ENCODE assay signal across 8 mouse cellular contexts in genomic region chr4:101507571-101508422, GRCm38 (mm10). TPM values are rescaled to one million over a fixed set of nuclear protein-coding genes. Genes with fewer than 3 reads are reported as not detected.
DNase-seq lines count a peak whose midpoint lies in the region; ATAC-seq and TF ChIP-seq lines count a peak whose summit lies in the region.

No protein-coding gene starts in this region.

- DNase-seq in forebrain, embryonic 10.5 days (ENCODE audit: extremely low spot score, low spot score): peak; percentile 61
- DNase-seq in heart, postnatal 4 days: peak; percentile 29
- DNase-seq in layer of hippocampus, adult 11-12 months (ENCODE audit: low spot score): peak; percentile 73
- no peak for DNase-seq in liver, embryonic 14.5 days (ENCODE audit: low read depth in 3 of 3, low spot score in 3 of 3)
- DNase-seq in thymus, postnatal 4 days: peak; percentile 84

- no peak for TF ChIP-seq CTCF in liver, embryonic 14.5 days (IDR thresholded peaks at IDR 0.05; ENCODE audit: low read depth)

- TF ChIP-seq EP300 in liver, embryonic 14.5 days (IDR thresholded peaks at IDR 0.05; ENCODE audit: low read depth): no peak

- WGBS in forebrain, embryonic 10.5 days: 10% methylated on average over 24 of the region's 24 CpGs
- WGBS in liver, embryonic 14.5 days (ENCODE audit: insufficient replicate concordance): 7% methylated on average over 24 of the region's 24 CpGs
- WGBS in neural tube, embryonic 13.5 days: 9% methylated on average over 24 of the region's 24 CpGs

- H3K4me3 ChIP-seq in brown adipose tissue, adult 24 weeks (ENCODE audit: insufficient read depth, low read depth, low read length): peak overlapping the region; percentile 26
- peak overlapping the region; percentile 56 for H3K4me3 ChIP-seq in forebrain, embryonic 10.5 days
- H3K4me3 ChIP-seq in liver, embryonic 14.5 days (ENCODE audit: insufficient read depth in 1 of 2, low read depth in 2 of 2, low read length in 2 of 2): peak overlapping the region; percentile 10 to 52; a peak in 3 of 4 replicates
- H3K4me3 ChIP-seq in neural tube, embryonic 13.5 days: peak overlapping the region; percentile 52

- no peaks in the 10 kb centered on the region for H3K4me1 ChIP-seq in brown adipose tissue, adult 24 weeks (ENCODE audit: control insufficient read depth, insufficient read depth, insufficient read length, low read length)
- H3K4me1 ChIP-seq in forebrain, embryonic 10.5 days: peaks cover 53% of the 10 kb centered on the region
- H3K4me1 ChIP-seq in liver, embryonic 14.5 days (replicated peaks; ENCODE audit: control insufficient read depth in 2 of 2, insufficient read depth in 2 of 2, low read length in 1 of 2): no peaks in the 10 kb centered on the region
- peaks cover 16% of the 10 kb centered on the region for H3K4me1 ChIP-seq in neural tube, embryonic 13.5 days (replicated peaks)

- H3K27ac ChIP-seq in brown adipose tissue, adult 24 weeks (replicated peaks; ENCODE audit: low read depth, low read length): no peak overlapping the region
- no peak overlapping the region for H3K27ac ChIP-seq in forebrain, embryonic 10.5 days
- no peak overlapping the region for H3K27ac ChIP-seq in liver, embryonic 14.5 days
- H3K27ac ChIP-seq in neural tube, embryonic 13.5 days (replicated peaks): peak overlapping the region; percentile 77

- H3K9me3 ChIP-seq in forebrain, embryonic 10.5 days: no peaks in the 10 kb centered on the region
- H3K9me3 ChIP-seq in liver, embryonic 14.5 days (ENCODE audit: control insufficient read depth, low read length): no peaks in the 10 kb centered on the region
- no peaks in the 10 kb centered on the region for H3K9me3 ChIP-seq in neural tube, embryonic 13.5 days

- peaks cover 58% of the 10 kb centered on the region for H3K27me3 ChIP-seq in forebrain, embryonic 10.5 days (ENCODE audit: poor library complexity, severe bottlenecking)
- peaks cover 5% of the 10 kb centered on the region for H3K27me3 ChIP-seq in liver, embryonic 14.5 days (ENCODE audit: control insufficient read depth, insufficient read depth, low read length)
- H3K27me3 ChIP-seq in neural tube, embryonic 13.5 days: no peaks in the 10 kb centered on the region

- no peak overlapping the region for H3K9ac ChIP-seq in liver, embryonic 14.5 days (replicated peaks)
- peak overlapping the region; percentile 72 for H3K9ac ChIP-seq in neural tube, embryonic 13.5 days

- peak; percentile 40 for ATAC-seq in CD4-positive, CD25-positive, alpha-beta regulatory T cell, adult 4 months
- no peak for ATAC-seq in liver, embryonic 14.5 days (ENCODE audit: insufficient read depth)
- ATAC-seq in neural tube, embryonic 13.5 days (ENCODE audit: low read depth): peak; percentile 73

- H3K36me3 ChIP-seq in forebrain, embryonic 10.5 days (replicated peaks): no peaks in the 10 kb centered on the region
- H3K36me3 ChIP-seq in liver, embryonic 14.5 days (replicated peaks; ENCODE audit: control insufficient read depth, insufficient read depth, low read depth): no peaks in the 10 kb centered on the region
- no peaks in the 10 kb centered on the region for H3K36me3 ChIP-seq in neural tube, embryonic 13.5 days

- H3K4me2 ChIP-seq in liver, embryonic 14.5 days (ENCODE audit: low read depth): peak overlapping the region; percentile 47
- H3K4me2 ChIP-seq in neural tube, embryonic 13.5 days: peak overlapping the region; percentile 87

RNA-seq across cellular contexts. Expression of gene Dnajc6, which starts 11.3 kb away (rescaled TPM):
- 1 to 10 TPM; 2.3 to 3.1 TPM for polyA plus RNA-seq in CD4-positive, CD25-positive, alpha-beta regulatory T cell, adult 4 months (2017; shearing (Covaris generic))
- polyA plus RNA-seq in brown adipose tissue, adult 24 weeks (2012; ENCODE audit: insufficient read depth, insufficient read length, missing spikeins): not detected in 2 replicates
- 1.4 and 1.7 TPM in 2 replicates for polyA plus RNA-seq in forebrain, embryonic 10.5 days (2016; fragmentation: Nextera tagmentation; extraction: Ambion mirVana)
- under 1 TPM; 0.48 to 0.52 TPM for total RNA-seq in heart, postnatal 4 days (2021)
- 0.15 and 0.16 TPM in 2 replicates for polyA plus RNA-seq in liver, embryonic 14.5 days (2012; rRNA removed)
- 0.08 and 0.16 TPM in 2 replicates for polyA plus RNA-seq in liver, embryonic 14.5 days (2014; fragmentation: Nextera tagmentation; extraction: Ambion mirVana)
- polyA plus RNA-seq in neural tube, embryonic 13.5 days (2015; fragmentation: Nextera tagmentation; extraction: Ambion mirVana): 34.1 and 34.2 TPM in 2 replicates

Comparison
In these comparisons a context has a peak if more than half of its experiments do, and no peak if none do; other contexts are left out.
1. DNase-seq: peak in forebrain, embryonic 10.5 days (single experiment), heart, postnatal 4 days (single experiment), layer of hippocampus, adult 11-12 months (single experiment) and thymus, postnatal 4 days (single experiment); none in liver, embryonic 14.5 days (0 of 3).
2. Peak in every context shown above with its lines, with median percentiles within 50 percentile points of each other: H3K4me3 ChIP-seq.